Mouse (Mus musculus) T-cell, adult 2 months (primary cell): ENCODE measurements around the gene Ust.
"Not testable (repeated sequence)": the region's sequence is repeated elsewhere in the genome, so short reads cannot be mapped to it uniquely, and the experiment has no call there.

Source experiments
- DNase-seq: peaks from one replicate; pipeline ENCODE4 v3.0.0; 2022; ENCODE audit warnings: low spot score

The Ust gene

DNA sequence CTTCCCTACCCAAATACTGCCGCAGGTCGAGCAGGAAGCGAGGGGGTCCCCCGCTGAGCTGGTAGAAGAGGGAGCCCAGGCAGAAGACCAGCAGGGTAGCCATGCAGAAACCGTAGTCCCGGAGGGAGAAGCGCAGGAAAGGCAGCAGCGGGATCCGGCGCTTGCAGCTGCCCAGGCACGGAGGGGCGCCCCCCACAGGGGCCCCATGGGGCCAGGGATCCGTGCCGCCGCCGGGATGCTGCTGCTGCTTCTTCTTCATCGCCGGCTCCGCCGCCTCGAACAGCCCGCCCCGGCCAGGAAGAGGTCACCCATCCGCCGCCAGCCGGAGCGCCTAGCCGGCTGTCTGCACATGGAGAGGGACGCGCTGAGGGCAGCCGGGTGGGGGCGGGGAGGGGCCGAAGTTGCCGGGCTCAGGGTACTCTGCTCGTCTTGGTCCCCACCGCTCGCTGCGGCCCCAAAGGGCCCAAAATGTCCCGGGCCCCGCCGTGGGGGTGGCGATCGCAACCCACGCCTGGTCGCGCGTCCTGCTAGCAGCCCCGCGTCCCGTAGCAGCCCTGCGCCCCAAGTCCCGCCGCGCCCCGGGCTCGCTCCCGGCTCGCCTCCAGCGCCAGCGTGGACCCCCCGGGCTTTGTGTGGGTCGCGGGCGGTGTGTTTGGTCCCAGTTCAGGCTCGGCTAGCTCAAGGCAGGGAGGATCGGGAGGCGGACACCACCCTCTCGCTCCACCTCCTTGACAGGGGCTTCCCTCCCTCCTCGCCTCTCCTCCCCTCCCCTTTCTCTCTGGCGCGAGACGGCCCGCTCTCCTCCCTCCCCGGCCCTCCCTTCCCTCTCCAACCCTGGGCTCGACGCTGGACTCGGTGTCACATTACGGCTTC is at the start of gene Ust:
TSS of gene Ust (minus strand) at position 685 of the 873 bp plus-strand sequence.
- peak; percentile 64 for DNase-seq

DNA sequence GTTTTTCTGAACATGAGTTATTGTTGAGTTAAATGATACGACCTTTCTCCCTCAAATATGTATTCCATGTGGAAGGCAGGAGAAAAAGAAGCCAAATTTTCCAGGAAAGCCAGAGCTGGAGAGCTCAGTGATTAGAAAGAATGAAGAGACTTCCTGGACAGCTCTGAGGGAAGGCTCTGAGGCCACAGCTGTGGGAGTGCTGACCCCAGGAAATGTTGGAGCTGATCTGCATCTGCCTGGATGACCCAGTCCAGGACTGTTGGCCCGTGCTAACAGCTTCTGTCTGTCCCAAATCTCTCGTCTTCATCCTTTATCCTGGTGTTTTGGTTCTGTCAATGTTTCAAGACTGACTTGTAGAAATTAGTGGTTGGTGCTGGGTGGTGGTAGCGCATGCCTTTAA is 42.7 kb upstream of the Ust start:
- DNase-seq: no peak

DNA sequence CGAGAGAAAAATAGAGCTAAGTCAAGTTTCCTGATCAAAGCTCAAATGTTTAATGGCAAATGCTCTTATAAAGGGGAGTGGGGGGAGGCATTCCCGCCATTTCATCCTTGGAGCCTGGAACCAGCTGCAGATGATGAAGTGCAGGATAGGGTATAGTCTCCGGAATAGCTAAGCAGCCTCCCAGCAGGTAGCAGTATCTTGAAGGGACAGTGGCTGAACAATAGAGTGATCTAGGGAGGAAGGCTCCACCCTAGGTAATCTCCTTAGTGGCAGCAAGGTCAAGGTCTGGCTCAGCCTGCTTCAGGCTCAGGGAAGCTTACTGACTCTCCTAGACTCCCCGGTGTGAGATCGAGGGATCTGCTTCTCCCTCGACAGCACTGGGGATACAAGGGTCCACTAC is 40.9 kb upstream of the Ust start:
- DNase-seq: not testable (repeated sequence)

DNA sequence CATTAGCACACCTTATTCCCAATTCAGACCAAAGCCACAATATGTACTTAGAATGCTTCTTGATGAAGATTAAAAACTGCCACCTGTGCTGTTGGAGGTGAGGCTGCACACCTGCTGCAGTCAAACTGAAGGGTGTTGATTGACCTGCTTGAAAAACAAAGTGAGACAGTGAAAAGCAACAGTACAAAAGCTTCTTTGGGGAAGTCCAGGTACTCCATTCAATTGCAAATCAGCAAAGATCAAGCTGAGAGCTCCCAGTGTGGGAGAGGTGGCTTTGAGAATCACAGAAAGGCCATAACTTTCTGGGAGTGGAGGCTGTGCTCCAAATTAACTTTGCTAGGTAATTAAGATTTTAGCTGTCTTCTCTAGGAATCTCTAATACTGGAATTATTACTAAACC is 33.6 kb upstream of the Ust start:
- not testable (repeated sequence) for DNase-seq

DNA sequence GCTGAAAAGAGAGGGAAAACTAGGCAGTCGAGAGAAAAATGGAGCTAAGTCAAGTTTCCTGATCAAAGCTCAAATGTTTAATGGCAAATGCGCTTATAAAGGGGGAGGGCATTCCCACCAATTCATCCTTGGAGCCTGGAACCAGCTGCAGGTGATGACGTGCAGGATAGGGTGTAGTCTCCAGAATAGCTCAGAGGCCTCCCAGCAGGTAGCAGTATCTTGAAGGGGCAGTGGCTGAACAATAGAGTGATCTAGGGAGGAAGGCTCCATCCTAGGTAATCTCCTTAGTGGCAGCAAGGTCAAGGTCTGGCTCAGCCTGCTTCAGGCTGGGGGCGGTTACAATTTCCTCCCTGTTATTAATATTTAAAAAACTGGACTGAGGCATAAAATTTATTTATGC is 33.0 kb upstream of the Ust start:
- DNase-seq: not testable (repeated sequence)

DNA sequence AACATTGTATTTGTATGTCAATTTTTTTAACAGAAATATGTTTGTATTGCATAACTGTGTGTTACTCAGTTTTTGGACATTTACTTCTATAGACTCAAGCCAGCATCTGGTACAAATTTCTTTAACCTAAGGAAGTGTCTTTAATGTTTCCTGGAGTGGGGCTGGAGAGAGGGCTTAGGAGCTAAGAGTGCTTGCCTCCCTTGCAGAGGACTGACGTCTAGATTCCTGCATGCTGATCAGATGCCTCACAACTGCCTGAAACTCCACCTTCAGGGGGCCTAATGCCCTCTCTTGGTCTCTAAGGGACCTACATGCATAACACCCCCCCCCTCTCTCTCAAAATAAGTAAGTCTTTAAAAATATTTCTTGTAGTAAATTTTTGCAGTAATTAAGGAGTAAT is 22.9 kb upstream of the Ust start:
- no peak for DNase-seq

DNA sequence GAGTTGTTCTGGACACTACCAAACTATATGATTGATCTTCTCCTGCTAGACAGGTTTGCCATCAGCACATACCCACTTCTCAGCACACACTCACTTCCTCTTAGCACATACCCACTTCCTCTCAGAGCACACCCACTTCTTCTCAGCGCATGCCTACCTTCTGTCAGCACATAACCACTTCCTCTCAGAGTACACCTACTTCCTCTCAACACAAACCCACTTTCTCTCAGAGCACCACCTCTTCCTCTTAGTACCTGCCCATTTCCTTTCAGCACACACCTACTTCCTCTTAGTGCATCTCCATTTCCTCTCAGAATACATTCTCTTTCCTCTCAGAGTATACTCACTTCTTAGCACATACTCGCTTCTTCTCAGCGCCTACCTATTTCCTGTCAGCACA is 16.8 kb upstream of the Ust start:
- DNase-seq: peak; percentile 65

DNA sequence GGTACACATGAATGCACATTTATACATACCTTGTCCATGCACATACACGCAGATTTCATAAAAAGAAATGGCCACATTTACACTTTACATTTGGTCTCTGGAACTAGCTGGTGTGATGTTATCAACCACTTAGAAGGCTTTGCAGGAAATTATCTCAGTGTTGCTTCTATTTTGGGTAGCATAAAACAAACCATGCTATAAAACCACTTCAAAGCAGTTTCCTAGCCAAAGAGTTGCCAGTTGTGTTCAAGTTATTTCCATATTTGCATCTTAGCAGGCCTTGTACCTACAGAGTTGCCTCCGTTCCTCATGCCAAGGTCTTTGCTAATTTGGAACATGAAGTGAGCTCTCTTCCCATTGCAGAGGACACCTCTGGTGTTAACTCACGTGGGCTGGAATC is 13.0 kb upstream of the Ust start:
- no peak for DNase-seq

DNA sequence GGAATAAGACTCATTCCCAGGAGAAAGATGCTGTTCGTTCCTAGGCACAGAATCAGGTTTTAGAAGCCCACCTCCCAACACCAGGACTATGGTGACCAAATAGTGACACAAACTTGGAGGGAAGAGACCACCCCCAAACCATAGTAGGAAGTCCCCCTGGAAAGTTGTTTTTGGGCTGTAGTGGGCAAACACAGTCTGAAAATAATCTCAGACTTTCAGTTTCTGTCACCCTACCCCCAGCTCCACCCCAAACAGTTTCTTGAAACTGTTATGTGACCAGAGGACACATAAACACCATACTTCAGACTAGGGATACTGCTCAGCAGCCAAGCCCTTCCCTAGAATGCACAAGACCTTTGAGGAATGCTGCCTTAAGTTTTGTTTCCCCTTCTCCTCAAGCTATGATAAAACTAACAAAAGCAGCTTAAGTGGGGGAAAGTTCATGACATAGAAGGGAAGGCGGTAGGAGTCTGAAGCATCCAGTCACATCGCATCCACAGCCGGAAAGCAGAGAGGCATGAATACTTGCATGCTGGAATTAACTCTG is 12.0 kb upstream of the Ust start:
- DNase-seq: no peak

DNA sequence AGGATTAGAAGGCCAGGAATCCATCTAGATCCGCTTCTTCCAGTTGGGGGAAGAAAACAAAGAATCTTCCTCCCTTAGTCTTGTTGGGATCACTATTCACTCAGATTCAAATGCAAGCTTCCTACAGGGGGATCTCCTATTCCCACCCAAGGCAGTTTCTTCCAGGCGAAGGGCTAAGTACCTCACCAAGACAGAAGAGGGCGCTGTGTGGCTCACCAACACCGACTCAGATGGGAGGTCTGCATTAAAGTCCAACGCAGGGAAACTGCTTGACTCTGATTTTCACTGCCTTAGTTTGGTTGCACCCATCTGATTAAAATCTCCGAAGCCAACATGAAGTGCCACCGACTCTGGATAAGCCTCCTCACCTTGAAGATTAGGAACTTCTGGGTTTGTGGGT is 10.5 kb upstream of the Ust start:
- DNase-seq: peak; percentile 21

DNA sequence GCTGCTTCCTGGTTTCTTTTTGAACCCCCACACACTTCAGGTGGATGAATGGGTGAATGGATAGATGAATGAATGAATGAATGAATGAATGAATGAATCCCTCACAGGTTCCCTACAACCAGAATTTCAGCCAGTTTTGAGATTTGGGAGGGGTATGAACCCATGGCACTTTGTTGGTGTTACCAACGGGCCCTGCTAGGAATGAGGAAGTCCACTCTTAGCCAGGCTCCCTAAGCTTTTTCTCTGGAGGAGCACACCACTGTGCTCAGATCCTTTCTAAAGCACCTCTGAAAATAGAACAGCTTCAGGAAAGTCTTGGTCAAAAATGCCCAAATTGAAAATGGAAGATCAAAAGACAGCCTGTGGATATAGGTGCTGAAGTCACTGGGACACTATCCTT is 6.7 kb upstream of the Ust start:
- no peak for DNase-seq

DNA sequence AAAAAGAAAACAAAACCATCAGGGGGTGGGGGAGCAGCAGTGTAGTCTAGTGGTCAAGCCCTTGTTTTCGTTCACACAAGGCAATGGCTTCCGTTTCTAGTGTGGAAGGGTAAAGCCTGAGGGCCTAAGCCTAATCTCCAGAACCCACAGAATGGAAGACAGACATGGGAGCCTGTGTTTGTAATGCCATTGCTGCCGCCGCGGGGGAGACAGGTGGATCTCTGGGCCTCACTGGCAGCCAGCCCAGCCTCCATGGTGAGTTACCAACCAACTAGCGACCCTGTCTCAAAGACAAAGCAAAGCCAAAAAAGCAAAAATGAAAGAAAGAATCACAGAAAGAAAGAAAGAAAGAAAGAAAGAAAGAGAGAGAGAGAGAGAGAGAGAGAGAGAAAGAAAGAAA is 2.9 kb upstream of the Ust start:
- DNase-seq: no peak

DNA sequence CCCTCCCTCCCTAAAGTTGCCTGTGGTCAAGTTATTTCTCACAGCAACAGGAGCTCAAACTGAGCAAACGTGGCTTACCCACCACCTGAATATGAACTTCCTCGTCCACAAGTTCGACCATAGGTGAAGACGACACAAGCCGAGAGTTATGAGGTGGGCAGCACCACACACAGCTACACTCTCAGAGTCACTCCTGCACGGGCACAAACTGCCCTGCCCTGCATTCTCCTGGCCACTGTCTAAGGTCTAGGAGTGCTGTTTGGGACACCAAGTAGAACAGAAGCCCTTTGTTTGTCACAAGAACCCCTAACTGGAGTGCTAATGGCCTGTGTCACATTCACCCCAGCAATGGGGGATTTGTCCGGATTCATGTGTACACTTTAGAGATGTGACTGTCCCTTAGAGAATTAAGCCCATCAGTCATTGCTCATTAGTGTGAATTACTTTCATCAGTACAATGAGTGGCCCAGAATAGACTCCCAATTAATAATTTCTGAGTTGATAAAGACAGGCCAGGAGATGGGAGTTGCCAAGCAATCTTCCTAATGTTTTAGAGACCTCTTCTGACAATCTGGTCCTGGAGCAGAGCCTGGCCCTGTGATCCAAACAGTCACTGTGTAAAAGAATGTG is 2.3 kb upstream of the Ust start:
- no peak for DNase-seq

DNA sequence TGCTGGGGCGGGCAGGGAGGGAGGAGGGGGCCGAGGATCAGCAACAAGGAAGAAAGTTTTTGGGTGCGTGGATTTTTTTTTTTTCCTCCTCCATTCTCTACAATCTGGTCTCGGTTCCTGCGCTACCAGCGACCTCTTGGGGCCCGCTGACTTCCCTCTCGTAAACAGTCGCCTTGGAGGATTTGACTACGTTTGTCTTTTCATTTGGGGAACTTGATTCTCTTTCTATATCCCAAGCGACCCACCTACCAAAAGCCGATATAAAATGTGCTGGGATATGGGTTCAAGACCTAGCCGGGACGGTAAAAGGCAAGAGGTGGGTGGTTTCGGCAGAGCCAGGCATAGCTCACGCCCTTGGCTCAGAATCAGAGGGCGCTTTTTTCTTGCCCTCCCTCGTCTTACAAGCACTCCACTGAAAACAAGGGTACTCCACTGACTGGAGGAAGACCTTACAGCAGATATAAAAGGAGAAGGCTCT is 428 bp upstream of the Ust start:
- DNase-seq: peak; percentile 59

DNA sequence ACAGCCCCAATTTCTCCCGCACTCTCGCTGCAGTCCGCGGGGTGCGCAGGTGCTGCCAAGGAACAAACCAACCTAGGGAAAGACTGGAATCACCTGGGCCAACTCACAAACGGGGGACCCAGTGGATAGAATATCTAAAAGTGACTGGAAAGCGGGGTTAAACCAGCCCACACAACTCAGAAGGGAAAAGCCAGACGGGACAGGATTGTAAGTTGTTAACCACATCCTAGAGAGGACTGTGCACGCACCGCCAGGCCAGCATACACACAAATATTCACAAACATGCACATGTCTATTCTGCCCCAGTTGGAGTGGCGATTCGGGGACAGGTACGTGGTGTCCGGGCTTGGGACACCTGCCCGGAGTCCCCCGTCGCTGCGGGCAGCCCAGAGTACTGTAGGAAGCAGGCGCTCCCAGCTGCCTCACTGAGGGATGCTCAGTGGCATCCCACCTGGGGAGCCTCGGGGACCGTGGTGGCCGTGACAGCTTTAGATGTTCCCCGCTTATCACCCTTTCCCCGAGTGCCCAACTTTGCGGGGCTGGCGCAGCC is 959 bp downstream of the Ust start:
- peak; percentile 41 for DNase-seq

DNA sequence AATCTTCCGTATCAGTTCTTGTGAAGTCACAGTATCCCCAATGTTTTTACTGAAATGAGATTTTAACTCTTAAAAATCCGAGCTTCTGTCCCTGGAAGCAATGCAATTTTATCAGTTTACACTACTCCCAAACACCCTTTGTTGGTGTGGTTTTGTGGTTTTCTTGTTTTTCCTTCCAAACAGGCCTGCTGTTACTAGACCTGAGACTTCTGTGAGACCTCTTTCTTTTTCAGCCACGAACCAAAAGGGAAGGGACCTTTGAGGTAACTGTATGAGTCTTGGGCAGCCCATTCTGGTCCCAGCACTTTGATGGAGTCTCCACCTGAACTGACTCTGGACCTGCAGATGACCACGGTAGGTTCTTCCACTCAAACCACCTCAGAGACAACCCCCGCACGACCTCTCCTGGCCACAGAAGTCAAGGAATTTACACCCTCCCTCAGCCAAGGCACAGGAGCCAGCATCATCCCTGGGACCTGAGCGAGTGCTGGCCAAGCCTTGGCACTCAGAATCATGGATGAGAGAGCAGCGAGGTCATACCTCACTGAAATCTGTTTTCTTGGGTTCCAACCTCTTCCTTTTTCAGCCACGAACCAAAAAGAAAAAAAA is 1.6 kb downstream of the Ust start:
- DNase-seq: peak; percentile 21

DNA sequence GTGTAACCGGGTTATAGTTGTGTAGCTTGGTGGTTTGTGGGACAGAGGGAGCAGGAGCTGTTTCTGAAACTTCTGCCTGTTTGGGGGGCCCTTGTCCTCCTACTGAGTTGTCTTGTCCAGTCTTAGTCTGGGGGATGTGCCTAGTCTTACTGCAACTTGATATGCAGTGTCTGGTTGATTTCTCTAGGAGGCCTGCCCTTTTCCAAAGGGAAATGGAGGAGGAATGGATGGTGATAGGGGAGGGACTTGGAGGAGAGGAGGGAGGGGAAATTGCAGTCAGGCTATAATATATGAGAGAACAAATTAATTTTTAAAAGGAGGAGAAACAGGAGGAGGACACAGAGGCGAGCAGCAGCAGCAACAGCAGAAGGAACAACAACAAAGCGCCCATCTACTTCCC is 4.9 kb downstream of the Ust start:
- no peak for DNase-seq

DNA sequence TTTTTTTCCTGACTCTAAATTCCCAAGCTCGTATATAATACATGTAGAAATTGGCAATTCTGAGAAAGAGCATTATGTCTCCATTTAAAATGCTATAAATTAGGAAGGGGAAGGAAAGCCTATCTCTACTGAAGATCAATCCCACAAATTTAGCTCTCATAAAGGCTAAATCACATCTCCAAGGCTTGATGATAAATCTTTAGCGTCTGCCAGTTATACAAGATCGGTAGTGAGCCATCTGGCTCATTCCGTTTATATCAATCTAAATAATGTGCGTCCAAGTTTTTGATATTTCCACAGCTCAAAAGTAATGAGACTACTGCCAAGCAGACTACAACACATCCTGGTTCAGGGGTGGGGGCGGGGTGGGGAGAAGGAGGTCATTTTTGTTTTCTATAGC is 6.4 kb downstream of the Ust start:
- no peak for DNase-seq

DNA sequence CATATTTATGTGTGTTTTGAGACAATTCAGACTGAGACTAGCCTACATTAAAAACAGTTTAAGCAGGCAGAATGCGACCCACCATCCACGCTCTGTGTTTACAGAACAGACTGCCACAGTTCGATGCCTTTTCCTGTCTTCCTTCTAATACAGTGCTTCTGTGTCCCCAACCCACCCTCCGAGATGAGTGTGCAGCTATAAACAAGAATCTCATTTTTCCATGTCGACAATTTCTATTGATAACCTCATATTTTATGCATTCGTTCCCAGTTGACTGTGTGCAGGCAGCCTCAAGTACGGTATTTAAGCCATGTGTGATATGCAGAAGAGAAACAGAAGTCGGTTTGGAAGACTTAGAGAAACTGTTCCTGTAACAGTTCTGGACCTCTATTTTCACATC is 6.9 kb downstream of the Ust start:
- DNase-seq: no peak

DNA sequence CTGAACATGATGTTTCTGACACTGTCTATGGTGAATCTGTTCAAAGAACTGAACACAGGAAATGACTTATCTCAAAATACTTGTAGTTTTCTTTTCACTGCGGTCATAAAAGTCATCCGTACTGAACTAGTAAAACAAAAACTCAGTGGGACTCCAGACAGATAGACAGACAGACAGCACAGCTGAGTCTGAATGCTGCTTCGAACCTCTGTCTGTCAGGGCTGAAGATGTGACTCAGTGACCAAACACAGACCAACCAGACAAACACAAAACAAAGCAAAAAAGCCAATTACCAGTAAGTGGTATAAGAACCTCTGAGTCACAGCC is 12.4 kb downstream of the Ust start:
- DNase-seq: peak; percentile 52

DNA sequence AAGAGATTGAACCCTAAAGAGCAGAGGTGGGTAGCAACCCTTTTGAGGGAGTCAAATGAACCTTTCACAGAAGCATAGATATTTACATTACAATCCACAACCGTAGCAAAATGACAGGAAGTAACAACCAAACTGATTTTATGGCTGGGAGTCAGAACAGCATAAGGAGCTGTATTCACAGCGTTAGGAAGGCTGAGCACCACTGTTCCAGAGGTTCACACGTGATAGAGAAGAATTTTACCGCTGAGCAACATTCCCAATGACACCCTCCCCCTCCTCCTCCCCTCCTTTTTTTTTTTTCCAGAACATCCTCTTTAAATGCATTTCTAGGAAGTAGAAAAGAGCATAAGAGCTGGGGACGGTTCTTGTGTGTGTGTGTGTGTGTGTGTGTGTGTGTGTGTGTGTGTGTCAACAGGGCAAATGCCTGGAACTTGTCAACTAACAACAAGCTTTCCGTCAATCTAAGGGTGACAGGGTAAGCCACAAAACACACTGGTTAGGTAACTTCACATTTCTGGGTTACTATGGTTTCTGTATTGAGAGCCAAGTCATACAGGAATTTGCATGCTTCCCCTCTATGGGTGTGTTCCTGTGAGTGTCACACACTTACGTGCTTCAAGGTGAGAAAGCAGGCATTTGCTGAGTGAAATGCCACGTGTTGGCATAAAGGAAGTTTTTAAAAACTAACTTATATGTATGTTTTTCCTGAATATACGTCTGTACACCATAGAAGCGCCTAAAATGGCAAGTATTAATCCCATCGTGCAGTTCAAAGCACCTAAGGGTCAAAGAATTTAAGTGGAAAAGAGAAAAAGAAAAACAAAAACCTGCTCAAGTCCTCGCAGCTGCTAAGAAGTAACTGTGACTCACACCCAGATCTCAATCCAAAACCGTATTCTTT is 13.0 kb downstream of the Ust start:
- DNase-seq: peak; percentile 77

DNA sequence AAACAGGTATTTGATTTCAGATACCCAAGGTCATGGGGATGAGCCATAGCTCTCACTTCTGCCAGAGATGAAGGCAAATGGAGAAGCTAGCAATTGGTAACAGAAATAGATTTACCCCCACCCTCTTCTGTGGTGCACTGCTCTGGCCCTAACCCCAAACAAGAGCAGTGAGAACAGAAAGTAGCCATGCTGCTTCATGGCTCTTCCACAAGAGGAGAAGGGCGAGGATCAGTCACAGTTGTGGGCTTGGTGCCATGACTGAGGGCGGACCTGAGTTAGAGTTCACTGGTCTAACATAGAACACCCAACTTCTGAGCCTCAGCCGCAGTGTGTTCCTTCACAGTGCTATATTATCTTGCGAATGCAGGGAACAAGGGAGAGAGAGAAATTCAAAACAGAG is 13.8 kb downstream of the Ust start:
- DNase-seq: no peak
